ENCODE assay signal across 8 mouse cellular contexts in the genomic region with DNA sequence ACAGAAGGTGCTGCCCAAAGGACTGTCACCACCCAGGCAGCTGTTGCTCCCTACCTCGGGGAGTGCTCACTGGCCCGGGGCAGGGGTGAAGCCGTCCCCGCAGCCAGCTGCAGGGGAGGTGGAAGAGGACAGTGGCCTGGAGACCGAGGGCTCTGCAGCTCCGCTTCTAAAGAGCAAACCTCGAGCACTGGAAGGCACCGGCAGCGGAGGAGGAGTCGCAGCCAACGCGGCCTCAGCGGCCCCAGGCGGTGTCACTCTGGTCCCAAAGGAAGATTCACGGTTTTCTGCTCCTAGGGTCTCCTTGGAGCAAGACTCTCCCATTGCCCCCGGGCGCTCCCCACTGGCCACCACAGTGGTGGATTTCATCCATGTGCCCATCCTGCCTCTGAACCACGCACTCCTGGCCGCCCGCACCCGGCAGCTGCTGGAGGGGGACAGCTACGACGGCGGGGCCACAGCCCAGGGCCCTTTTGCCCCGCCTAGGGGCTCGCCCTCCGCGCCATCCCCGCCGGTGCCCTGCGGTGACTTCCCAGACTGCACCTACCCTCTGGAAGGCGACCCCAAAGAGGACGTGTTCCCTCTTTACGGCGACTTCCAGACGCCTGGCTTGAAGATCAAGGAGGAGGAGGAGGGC. TPM values are rescaled to one million over a fixed set of nuclear protein-coding genes. Genes with fewer than 3 reads are reported as not detected.
DNase-seq lines count a peak whose midpoint lies in the region; ATAC-seq and TF ChIP-seq lines count a peak whose summit lies in the region.

No protein-coding gene starts in this region.

- H3K4me2 ChIP-seq in neural tube, embryonic 14.5 days (ENCODE audit: low read depth, low read length), result peak overlapping the region; percentile 97

- no peaks in the 10 kb centered on the region for H3K36me3 ChIP-seq in heart, embryonic 10.5 days
- H3K36me3 ChIP-seq in liver, adult 2 months (ENCODE audit: control insufficient read depth, insufficient read depth, low read length), result no peaks in the 10 kb centered on the region
- no peaks in the 10 kb centered on the region for H3K36me3 ChIP-seq in neural tube, embryonic 14.5 days (ENCODE audit: control insufficient read depth, insufficient read depth, low read length)

- H3K4me1 ChIP-seq in heart, embryonic 10.5 days, result peaks cover 25% of the 10 kb centered on the region
- H3K4me1 ChIP-seq in liver, adult 2 months (ENCODE audit: control insufficient read depth, insufficient read depth, low read length), result peaks cover 2% of the 10 kb centered on the region; the same call in 1 of the 2 replicates
- H3K4me1 ChIP-seq in neural tube, embryonic 14.5 days (ENCODE audit: control insufficient read depth, insufficient read depth, low read length), result peaks cover 13% of the 10 kb centered on the region

- H3K27ac ChIP-seq in heart, embryonic 10.5 days, result no peak overlapping the region
- H3K27ac ChIP-seq in liver, adult 2 months (replicated peaks; ENCODE audit: insufficient read depth, low read depth, low read length), result no peak overlapping the region
- peak overlapping the region; percentile 39; the same call in 1 of the 2 replicates for H3K27ac ChIP-seq in neural tube, embryonic 14.5 days (ENCODE audit: low read depth, low read length)

- no peak for TF ChIP-seq POLR2A in liver, adult 2 months (IDR thresholded peaks at IDR 0.05; ENCODE audit: extremely low read depth, insufficient read depth, low read length)

- peak overlapping the region; percentile 72 for H3K4me3 ChIP-seq in heart, embryonic 10.5 days
- peak overlapping the region; percentile 27; the same call in 1 of the 2 replicates for H3K4me3 ChIP-seq in liver, adult 2 months (ENCODE audit: insufficient read depth, low read depth, low read length)
- peak overlapping the region; percentile 67 for H3K4me3 ChIP-seq in neural tube, embryonic 14.5 days (ENCODE audit: low read depth, low read length)

- 0% methylated on average over 36 of the region's 36 CpGs for WGBS in heart, embryonic 10.5 days
- 1% methylated on average over 36 of the region's 36 CpGs for WGBS in liver, adult 2 months
- under 1% methylated on average over 36 of the region's 36 CpGs for WGBS in neural tube, embryonic 14.5 days

- DNase-seq in heart, embryonic 10.5 days (ENCODE audit: low spot score), result peak; percentile 76
- DNase-seq in heart, adult 11 months, result no peak
- DNase-seq in cerebellum, adult 9-10 months, result peak; percentile 5
- peak; percentile 5 for DNase-seq in kidney, adult 9 months
- no peak for DNase-seq in liver, adult 2 months (ENCODE audit: extremely low read depth, low read depth, low spot score)
- no peak for DNase-seq in spleen, postnatal 36 days (ENCODE audit: low spot score in 2 of 2)

- no peak for TF ChIP-seq CTCF in liver, adult 2 months (IDR thresholded peaks at IDR 0.05; ENCODE audit: low read depth, low read length)

- no peak overlapping the region for H3K9ac ChIP-seq in liver, adult 2 months (ENCODE audit: low read depth, low read length)
- peak overlapping the region; percentile 68 for H3K9ac ChIP-seq in neural tube, embryonic 14.5 days (replicated peaks; ENCODE audit: low read depth, low read length)

- peak; percentile 33 for ATAC-seq in frontal cortex, adult (ENCODE audit: low TSS enrichment)
- peak; percentile 72 for ATAC-seq in neural tube, embryonic 14.5 days (ENCODE audit: low read depth)

- no peaks in the 10 kb centered on the region for H3K79me2 ChIP-seq in liver, adult 2 months (ENCODE audit: control insufficient read depth, insufficient read depth, low read length)

- no peaks in the 10 kb centered on the region for H3K9me3 ChIP-seq in heart, embryonic 10.5 days
- H3K9me3 ChIP-seq in neural tube, embryonic 14.5 days (ENCODE audit: control insufficient read depth, low read length), result no peaks in the 10 kb centered on the region

- H3K27me3 ChIP-seq in heart, embryonic 10.5 days (ENCODE audit: insufficient read depth, poor library complexity, severe bottlenecking), result peaks cover 52% of the 10 kb centered on the region
- peaks cover 30% of the 10 kb centered on the region for H3K27me3 ChIP-seq in liver, adult 2 months (ENCODE audit: control insufficient read depth, insufficient read depth, low read length)
- H3K27me3 ChIP-seq in neural tube, embryonic 14.5 days (ENCODE audit: control insufficient read depth, insufficient read depth, low read length), result peaks cover 19% of the 10 kb centered on the region

RNA-seq across cellular contexts. Expression of a gene that starts 1.5 kb away (rescaled TPM):
- polyA plus RNA-seq in heart, embryonic 10.5 days (2016; fragmentation: Nextera tagmentation; extraction: Ambion mirVana), result 0.02 and 0.14 TPM in 2 replicates
- not detected in 2 replicates for total RNA-seq in liver, adult 2 months (2014; rRNA removed)
- not detected in 2 replicates for polyA plus RNA-seq in liver, adult 2 months (2012; rRNA removed)
- polyA plus RNA-seq in neural tube, embryonic 14.5 days (2014; fragmentation: Nextera tagmentation; extraction: Ambion mirVana), result 2.5 and 2.7 TPM in 2 replicates

Comparison
In these comparisons a context has a peak if more than half of its experiments do, and no peak if none do; other contexts are left out.
1. DNase-seq: peak in heart, embryonic 10.5 days (single experiment), cerebellum, adult 9-10 months (single experiment) and kidney, adult 9 months (single experiment); none in heart, adult 11 months (single experiment), liver, adult 2 months (single experiment) and spleen, postnatal 36 days (0 of 2).
2. Peak in every context shown above with its lines, with median percentiles within 50 percentile points of each other: H3K4me3 ChIP-seq.